Mouse (Mus musculus) small intestine, adult 2 months (tissue): ENCODE data around the gene Ift57. TPM values are rescaled to one million over a fixed set of nuclear protein-coding genes. Genes with fewer than 3 reads are reported as not detected.

Experiments used
- H3K27ac ChIP-seq: fragments of 200-500 bp; 2 replicates; pipeline ENCODE4 v1.5.1; 2012; ENCODE audit warnings: low read depth, low read length, control low read depth, inconsistent platforms; ENCODE audit not compliant: insufficient read depth
- H3K27me3 ChIP-seq: fragments of 200-500 bp; 2 replicates; pipeline ENCODE4 v1.6.1; 2012; ENCODE audit warnings: mild to moderate bottlenecking, moderate library complexity, low read length, inconsistent platforms; ENCODE audit not compliant: control insufficient read depth, insufficient read depth
- H3K36me3 ChIP-seq: fragments of 200-500 bp; 2 replicates; pipeline ENCODE4 v1.6.1; 2012; ENCODE audit warnings: mild to moderate bottlenecking, low read length, control low read depth, inconsistent platforms; ENCODE audit not compliant: control insufficient read depth, insufficient read depth
- H3K4me1 ChIP-seq: fragments of 200-500 bp; 2 replicates; pipeline ENCODE4 v1.6.1; 2012; ENCODE audit warnings: low read length, inconsistent platforms, mixed read lengths; ENCODE audit not compliant: control insufficient read depth, insufficient read depth, insufficient read length
- H3K4me3 ChIP-seq: fragments of 200-500 bp; 2 replicates; pipeline ENCODE4 v1.5.1; 2012; ENCODE audit warnings: low read depth, mild to moderate bottlenecking, control low read depth, inconsistent platforms, low read length, moderate library complexity
- CTCF ChIP-seq: fragments of 200-500 bp; IDR thresholded peaks from 2 replicates; pipeline ENCODE4 v1.5.1; 2012; ENCODE audit warnings: low read depth, mild to moderate bottlenecking, control low read depth, inconsistent platforms, low read length, moderate library complexity, mixed read lengths; ENCODE audit not compliant: insufficient replicate concordance, insufficient read length; ENCODE audit errors: extremely low read depth
- POLR2A ChIP-seq: fragments of 200-500 bp; IDR thresholded peaks from 2 replicates; pipeline ENCODE4 v1.6.1; 2012; ENCODE audit warnings: low read depth, mild to moderate bottlenecking, control low read depth, inconsistent platforms, low read length, moderate library complexity
- WGBS: fragments of 180-500 bp; shearing (Covaris S2); methylation state at CpG from one replicate; pipeline ENCODE4 v1.1.7; 2018; 5-methylcytosine and 5-hydroxymethylcytosine counted together
- polyA plus RNA-seq: library from polyadenylated mRNA; depleted of rRNA; stranded (reverse); fragments of >200 nt; gene quantifications from 2 replicates; pipeline ENCODE4 v1.2.3, GENCODE M21; 2012

Gene Ift57
- polyA plus RNA-seq, 1 experiment = 0.34 TPM

- H3K36me3 ChIP-seq = no peaks in the 10 kb centered on the region
- no peak for TF ChIP-seq CTCF
- no peak for TF ChIP-seq POLR2A
- H3K27me3 ChIP-seq = no peaks in the 10 kb centered on the region
- no peaks in the 10 kb centered on the region for H3K4me1 ChIP-seq
- H3K27ac ChIP-seq = no peak overlapping the region
- 86% methylated on average over 2 of the region's 2 CpGs for WGBS
- no peak overlapping the region for H3K4me3 ChIP-seq
Measured at GRCm38 (mm10) chr16:49796271-49796670, 97.2 kb downstream of the Ift57 start.

- no peaks in the 10 kb centered on the region for H3K27me3 ChIP-seq
- no peaks in the 10 kb centered on the region for H3K36me3 ChIP-seq
- H3K4me1 ChIP-seq = 0 out of 2 replicates have a peak, but pooled peaks cover 2% of the 10 kb centered on the region
- WGBS = 81% methylated on average over 2 of the region's 2 CpGs
- no peak overlapping the region for H3K4me3 ChIP-seq
- no peak overlapping the region for H3K27ac ChIP-seq
- TF ChIP-seq POLR2A = no peak
- TF ChIP-seq CTCF = no peak
Measured at GRCm38 (mm10) chr16:49796954-49797353, 97.9 kb downstream of the Ift57 start.

GRCm38 (mm10) chr16:49798790-49799189, 99.8 kb downstream of the Ift57 start:
- H3K27ac ChIP-seq = no peak overlapping the region; the same call in 1 of the 2 replicates
- WGBS = 68% methylated on average over 6 of the region's 6 CpGs
- 0 out of 2 replicates have a peak, but pooled peaks cover 2% of the 10 kb centered on the region for H3K4me1 ChIP-seq
- no peaks in the 10 kb centered on the region for H3K36me3 ChIP-seq
- no peaks in the 10 kb centered on the region for H3K27me3 ChIP-seq
- TF ChIP-seq CTCF (no peak), POLR2A (no peak)
- no peak overlapping the region for H3K4me3 ChIP-seq

- H3K4me1 ChIP-seq = 0 out of 2 replicates have a peak, but pooled peaks cover 2% of the 10 kb centered on the region
- H3K36me3 ChIP-seq = no peaks in the 10 kb centered on the region
- WGBS = 73% methylated on average over 10 of the region's 10 CpGs
- TF ChIP-seq POLR2A (no peak), CTCF (no peak)
- H3K27ac ChIP-seq = no peak within 1 kb of the TSS
- H3K27me3 ChIP-seq = no peaks in the 10 kb centered on the region
- H3K4me3 ChIP-seq = no peak within 1 kb of the TSS
Measured at GRCm38 (mm10) chr16:49799597-49800561, 100.8 kb downstream of the Ift57 start, which contains the start of gene Cd47. Cd47 (plus strand) TSS chr16:49800533.

- Histone ChIP-seq H3K4me3 (no peak overlapping the region), H3K27me3 (no peaks in the 10 kb centered on the region), H3K36me3 (no peaks in the 10 kb centered on the region), H3K27ac (no peak overlapping the region), H3K4me1 (0 out of 2 replicates have a peak, but pooled peaks cover 2% of the 10 kb centered on the region)
- TF ChIP-seq POLR2A = no peak
- TF ChIP-seq CTCF = no peak
- 77% methylated on average over 5 of the region's 5 CpGs for WGBS
Measured at GRCm38 (mm10) chr16:49800996-49801395, 102.0 kb downstream of the Ift57 start.

GRCm38 (mm10) chr16:49801399-49801798, 102.4 kb downstream of the Ift57 start:
- Histone ChIP-seq H3K27ac (no peak overlapping the region), H3K27me3 (no peaks in the 10 kb centered on the region), H3K36me3 (no peaks in the 10 kb centered on the region), H3K4me3 (no peak overlapping the region), H3K4me1 (0 out of 2 replicates have a peak, but pooled peaks cover 2% of the 10 kb centered on the region)
- TF ChIP-seq CTCF = no peak
- no peak for TF ChIP-seq POLR2A
- 64% methylated on average over 5 of the region's 5 CpGs for WGBS

GRCm38 (mm10) chr16:49802993-49803392, 104.0 kb downstream of the Ift57 start:
- Histone ChIP-seq H3K27me3 (no peaks in the 10 kb centered on the region), H3K27ac (no peak overlapping the region), H3K4me3 (no peak overlapping the region), H3K4me1 (0 out of 2 replicates have a peak, but pooled peaks cover 2% of the 10 kb centered on the region), H3K36me3 (no peaks in the 10 kb centered on the region)
- TF ChIP-seq POLR2A (no peak), CTCF (no peak)
- WGBS = 80% methylated on average over 2 of the region's 2 CpGs

GRCm38 (mm10) chr16:49803932-49804461, 105.0 kb downstream of the Ift57 start:
- Histone ChIP-seq H3K4me3 (peak overlapping the region; percentile 6), H3K4me1 (0 out of 2 replicates have a peak, but pooled peaks cover 2% of the 10 kb centered on the region), H3K36me3 (no peaks in the 10 kb centered on the region), H3K27ac (no peak overlapping the region), H3K27me3 (no peaks in the 10 kb centered on the region)
- TF ChIP-seq POLR2A (no peak), CTCF (no peak)
- WGBS = 13% methylated on average over 12 of the region's 12 CpGs
